Mouse (Mus musculus) testis, adult 2 months (tissue): Measurements from ENCODE around the gene Hmx1. TPM values are rescaled to one million over a fixed set of nuclear protein-coding genes. Genes with fewer than 3 reads are reported as not detected.

ENCODE experiments used
- H3K27ac ChIP-seq: fragments of 200-500 bp; 2 replicates; pipeline ENCODE4 v1.5.1; 2012; ENCODE audit warnings: low read depth, low read length; ENCODE audit not compliant: control insufficient read depth, insufficient read depth
- H3K27me3 ChIP-seq: fragments of 200-500 bp; 2 replicates; pipeline ENCODE4 v1.6.1; 2012; ENCODE audit warnings: mild to moderate bottlenecking, low read length, moderate library complexity; ENCODE audit not compliant: control insufficient read depth, insufficient read depth
- H3K36me3 ChIP-seq: fragments of 200-500 bp; 2 replicates; pipeline ENCODE4 v1.6.1; 2012; ENCODE audit warnings: mild to moderate bottlenecking, low read length; ENCODE audit not compliant: control insufficient read depth, insufficient read depth
- H3K4me1 ChIP-seq: fragments of 200-500 bp; 2 replicates; pipeline ENCODE4 v1.6.1; 2012; ENCODE audit warnings: low read length; ENCODE audit not compliant: control insufficient read depth, insufficient read depth
- H3K4me3 ChIP-seq: fragments of 200-500 bp; 2 replicates; pipeline ENCODE4 v1.5.1; 2012; ENCODE audit warnings: low read depth, mild to moderate bottlenecking, low read length, moderate library complexity, mixed read lengths; ENCODE audit not compliant: control insufficient read depth
- CTCF ChIP-seq: fragments of 200-500 bp; IDR thresholded peaks from 2 replicates; pipeline ENCODE4 v1.5.1; 2012; ENCODE audit warnings: low read depth, mild to moderate bottlenecking, inconsistent platforms, low read length, moderate library complexity; ENCODE audit not compliant: control insufficient read depth, insufficient read depth, insufficient replicate concordance
- POLR2A ChIP-seq: fragments of 200-500 bp; IDR thresholded peaks from 2 replicates; pipeline ENCODE4 v1.6.1; 2012; ENCODE audit warnings: low read depth, mild to moderate bottlenecking, inconsistent platforms, low read length, moderate library complexity; ENCODE audit not compliant: control insufficient read depth
- polyA plus RNA-seq: library from polyadenylated mRNA; depleted of rRNA; stranded (reverse); fragments of >200 nt; gene quantifications from 2 replicates; pipeline ENCODE4 v1.2.3, GENCODE M21; 2012; rRNA removed

Hmx1 gene
- polyA plus RNA-seq, 1 experiment, result 19.1 TPM

DNA sequence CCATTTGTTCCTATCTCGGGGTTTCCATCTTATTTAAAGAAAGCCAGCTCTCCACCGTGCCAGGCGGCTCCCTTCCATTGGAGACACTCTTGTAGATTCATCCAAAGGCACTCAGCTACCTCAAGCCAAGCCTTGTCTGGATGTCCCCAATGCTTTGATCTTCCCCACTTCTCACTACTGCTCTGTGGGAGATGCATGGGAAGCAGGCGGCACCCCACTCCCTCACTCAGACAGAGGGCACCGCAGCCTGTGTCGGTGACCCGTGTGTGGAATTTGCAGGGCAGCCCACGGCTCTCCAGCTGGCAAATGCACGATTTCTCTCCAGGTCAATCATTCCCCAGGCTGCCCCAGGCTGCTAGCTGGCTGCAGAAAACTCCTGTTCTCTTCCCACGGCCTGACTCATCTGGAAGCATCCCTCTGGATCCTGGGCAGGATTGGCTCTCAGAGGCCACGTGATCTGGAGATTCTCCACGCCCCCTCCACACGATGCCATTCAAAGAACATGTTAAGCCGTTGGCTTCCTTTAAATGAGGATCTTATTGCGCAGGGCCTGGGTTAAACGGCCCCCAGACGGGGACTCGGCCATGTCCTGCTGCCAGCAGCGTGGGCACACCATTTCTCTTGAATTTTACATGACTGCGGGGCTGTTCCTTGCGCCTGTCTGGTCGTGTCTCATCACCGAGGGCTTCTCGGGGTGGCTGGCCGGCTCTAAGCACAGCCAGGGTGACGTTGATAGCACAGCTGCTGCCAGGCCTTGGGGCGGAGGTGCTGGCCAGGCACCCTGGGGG, 58.9 kb downstream of the Hmx1 start:
- TF ChIP-seq CTCF, result no peak
- no peak for TF ChIP-seq POLR2A
- Histone ChIP-seq H3K27me3 (no peaks in the 10 kb centered on the region), H3K36me3 (no peaks in the 10 kb centered on the region), H3K4me3 (no peak overlapping the region), H3K4me1 (peaks cover 8% of the 10 kb centered on the region), H3K27ac (no peak overlapping the region)

Other genes starting within 250 kb of the Hmx1 start
- 0.10 and 0.26 TPM in 2 replicates for gene Adra2c, start 110.8 kb upstream of the Hmx1 start, polyA plus RNA-seq
- gene Cpz, start 136.6 kb downstream of the Hmx1 start, polyA plus RNA-seq, result 1.4 and 2.9 TPM in 2 replicates
- 4.7 and 4.8 TPM in 2 replicates for gene Trmt44, start 186.0 kb downstream of the Hmx1 start, polyA plus RNA-seq
- 45.2 and 52.9 TPM in 2 replicates for gene Acox3, start 193.9 kb downstream of the Hmx1 start, polyA plus RNA-seq